Mouse (Mus musculus) small intestine, adult 2 months (tissue): Measurements from ENCODE around the gene Alox12.

Experiments
- CTCF ChIP-seq: fragments of 200-500 bp; IDR thresholded peaks from 2 replicates; pipeline ENCODE4 v1.5.1; 2012; ENCODE audit warnings: low read depth, mild to moderate bottlenecking, control low read depth, inconsistent platforms, low read length, moderate library complexity, mixed read lengths; ENCODE audit not compliant: insufficient replicate concordance, insufficient read length; ENCODE audit errors: extremely low read depth
- POLR2A ChIP-seq: fragments of 200-500 bp; IDR thresholded peaks from 2 replicates; pipeline ENCODE4 v1.6.1; 2012; ENCODE audit warnings: low read depth, mild to moderate bottlenecking, control low read depth, inconsistent platforms, low read length, moderate library complexity

- TF ChIP-seq POLR2A = no peak
- TF ChIP-seq CTCF = no peak
These were observed 21.1 kb downstream of the Alox12 start for GRCm38 (mm10) chr11:70234037-70234436.
